Mouse (Mus musculus): ENCODE results near the gene Slc13a3. TPM values are rescaled to one million over a fixed set of nuclear protein-coding genes. Genes with fewer than 3 reads are reported as not detected.
A peak's percentile ranks its signal among the peaks of the same experiment; 100 is the strongest.

Gene Slc13a3
- total and polyA plus RNA-seq, 2 experiments from 2014 or later, result 17.8 to 29.3 TPM

- H3K27ac ChIP-seq, result no peak overlapping the region
- WGBS, result 72% methylated on average over 9 of the region's 9 CpGs
- H3K4me2 ChIP-seq (ENCODE audit: low read depth, low read length), result no peak overlapping the region
- no peak for DNase-seq (ENCODE audit: low spot score)
- no peak overlapping the region for H3K9ac ChIP-seq (replicated peaks; ENCODE audit: low read length)
- H3K4me3 ChIP-seq (ENCODE audit: low read length), result no peak overlapping the region
- no peaks in the 10 kb centered on the region for H3K4me1 ChIP-seq (ENCODE audit: insufficient read depth, low read length)
- TF ChIP-seq CTCF (IDR thresholded peaks at IDR 0.05; ENCODE audit: low read depth), result no peak
- no peaks in the 10 kb centered on the region for H3K9me3 ChIP-seq (ENCODE audit: low read length)
- no peaks in the 10 kb centered on the region for H3K27me3 ChIP-seq (ENCODE audit: insufficient read depth, low read length)
- no peaks in the 10 kb centered on the region for H3K36me3 ChIP-seq (ENCODE audit: insufficient read depth, low read length)
- no peak for ATAC-seq
Observed at GRCm38 (mm10) chr2:165404951-165405350, 68.1 kb downstream of the Slc13a3 start.

GRCm38 (mm10) chr2:165398164-165398785, 74.8 kb downstream of the Slc13a3 start:
- DNase-seq (ENCODE audit: low spot score) (peak; percentile 31), ATAC-seq (peak; percentile 30; the same call in 1 of the 2 replicates)
- no peaks in the 10 kb centered on the region for H3K36me3 ChIP-seq (ENCODE audit: insufficient read depth, low read length)
- 61% methylated on average over 15 of the region's 15 CpGs for WGBS
- H3K9me3 ChIP-seq (ENCODE audit: low read length), result no peaks in the 10 kb centered on the region
- H3K4me2 ChIP-seq (ENCODE audit: low read depth, low read length), result no peak overlapping the region
- no peaks in the 10 kb centered on the region for H3K4me1 ChIP-seq (ENCODE audit: insufficient read depth, low read length)
- H3K27ac ChIP-seq, result no peak overlapping the region
- no peaks in the 10 kb centered on the region for H3K27me3 ChIP-seq (ENCODE audit: insufficient read depth, low read length)
- H3K9ac ChIP-seq (replicated peaks; ENCODE audit: low read length), result no peak overlapping the region
- H3K4me3 ChIP-seq (ENCODE audit: low read length), result no peak overlapping the region
- TF ChIP-seq CTCF (IDR thresholded peaks at IDR 0.05; ENCODE audit: low read depth), result no peak

- Histone ChIP-seq H3K36me3 (ENCODE audit: insufficient read depth, low read length) (no peaks in the 10 kb centered on the region), H3K9me3 (ENCODE audit: low read length) (no peaks in the 10 kb centered on the region), H3K9ac (replicated peaks; ENCODE audit: low read length) (no peak overlapping the region), H3K4me3 (ENCODE audit: low read length) (no peak overlapping the region), H3K4me2 (ENCODE audit: low read depth, low read length) (no peak overlapping the region), H3K27me3 (ENCODE audit: insufficient read depth, low read length) (no peaks in the 10 kb centered on the region), H3K4me1 (ENCODE audit: insufficient read depth, low read length) (no peaks in the 10 kb centered on the region), H3K27ac (no peak overlapping the region)
- DNase-seq (ENCODE audit: low spot score) (peak; percentile 33), ATAC-seq (peak; percentile 66)
- TF ChIP-seq CTCF (IDR thresholded peaks at IDR 0.05; ENCODE audit: low read depth), result no peak
- 47% methylated on average over 23 of the region's 23 CpGs for WGBS
Observed at GRCm38 (mm10) chr2:165397502-165398163, 75.4 kb downstream of the Slc13a3 start.

- H3K4me1 ChIP-seq (ENCODE audit: insufficient read depth, low read length), result no peaks in the 10 kb centered on the region
- no peaks in the 10 kb centered on the region for H3K9me3 ChIP-seq (ENCODE audit: low read length)
- ATAC-seq (no peak; the same call in 1 of the 2 replicates), DNase-seq (ENCODE audit: low spot score) (no peak)
- H3K36me3 ChIP-seq (ENCODE audit: insufficient read depth, low read length), result no peaks in the 10 kb centered on the region
- H3K4me2 ChIP-seq (ENCODE audit: low read depth, low read length), result no peak overlapping the region
- TF ChIP-seq CTCF (IDR thresholded peaks at IDR 0.05; ENCODE audit: low read depth), result no peak
- H3K4me3 ChIP-seq (ENCODE audit: low read length), result no peak overlapping the region
- H3K9ac ChIP-seq (replicated peaks; ENCODE audit: low read length), result no peak overlapping the region
- no peak overlapping the region for H3K27ac ChIP-seq
- WGBS, result 44% methylated on average over 20 of the region's 20 CpGs
- no peaks in the 10 kb centered on the region for H3K27me3 ChIP-seq (ENCODE audit: insufficient read depth, low read length)
Observed at GRCm38 (mm10) chr2:165396831-165397501, 76.1 kb downstream of the Slc13a3 start.

GRCm38 (mm10) chr2:165392156-165392555, 80.9 kb downstream of the Slc13a3 start:
- no peak for TF ChIP-seq CTCF (IDR thresholded peaks at IDR 0.05; ENCODE audit: low read depth)
- no peaks in the 10 kb centered on the region for H3K9me3 ChIP-seq (ENCODE audit: low read length)

GRCm38 (mm10) chr2:165391561-165391960, 81.5 kb downstream of the Slc13a3 start:
- H3K9me3 ChIP-seq (ENCODE audit: low read length), result no peaks in the 10 kb centered on the region
- no peaks in the 10 kb centered on the region for H3K27me3 ChIP-seq (ENCODE audit: insufficient read depth, low read length)
- 16% methylated on average over 8 of the region's 8 CpGs for WGBS
- H3K4me2 ChIP-seq (ENCODE audit: low read depth, low read length), result no peak overlapping the region
- no peaks in the 10 kb centered on the region for H3K36me3 ChIP-seq (ENCODE audit: insufficient read depth, low read length)
- DNase-seq (ENCODE audit: low spot score) (peak; percentile 89), ATAC-seq (peak; percentile 27)
- H3K4me1 ChIP-seq (ENCODE audit: insufficient read depth, low read length), result peaks cover 8% of the 10 kb centered on the region; the same call in 1 of the 2 replicates
- no peak overlapping the region for H3K9ac ChIP-seq (replicated peaks; ENCODE audit: low read length)
- no peak overlapping the region for H3K4me3 ChIP-seq (ENCODE audit: low read length)
- H3K27ac ChIP-seq, result no peak overlapping the region
- TF ChIP-seq CTCF (IDR thresholded peaks at IDR 0.05; ENCODE audit: low read depth), result peak; percentile 92

More at GRCm38 (mm10) chr2:165392156-165392555, 80.9 kb downstream of the Slc13a3 start:
- 79% methylated on average over 4 of the region's 4 CpGs for WGBS
- Histone ChIP-seq H3K27me3 (ENCODE audit: insufficient read depth, low read length) (no peaks in the 10 kb centered on the region), H3K4me2 (ENCODE audit: low read depth, low read length) (no peak overlapping the region), H3K27ac (no peak overlapping the region), H3K4me1 (ENCODE audit: insufficient read depth, low read length) (0 out of 2 replicates have a peak, but pooled peaks cover 3% of the 10 kb centered on the region), H3K36me3 (ENCODE audit: insufficient read depth, low read length) (no peaks in the 10 kb centered on the region), H3K4me3 (ENCODE audit: low read length) (no peak overlapping the region), H3K9ac (replicated peaks; ENCODE audit: low read length) (no peak overlapping the region)
- ATAC-seq, result no peak
- no peak for DNase-seq (ENCODE audit: low spot score)
